Mouse (Mus musculus) olfactory bulb, adult 2 months (tissue): ENCODE measurements at regions not wholly inside any gene's neighbourhood (a gene's known extent, or its start where the extent isn't known, plus 50 kb on each side); places are given as distances from the start of the nearest gene placed in this dataset.

Experiments used
- CTCF ChIP-seq: fragments of 200-500 bp; IDR thresholded peaks from 2 replicates; pipeline ENCODE4 v1.5.1; 2012; ENCODE audit warnings: low read depth, mild to moderate bottlenecking, low read length, moderate library complexity; ENCODE audit not compliant: insufficient read depth
- POLR2A ChIP-seq: fragments of 200-500 bp; IDR thresholded peaks from 2 replicates; pipeline ENCODE4 v1.6.1; 2012; ENCODE audit warnings: mild to moderate bottlenecking, low read depth, low read length, moderate library complexity; ENCODE audit not compliant: insufficient read depth

GRCm38 (mm10) chr14:48358487-48359159 lies 87.3 kb upstream of the Tmem260 start:
- TF ChIP-seq CTCF (no peak; the same call in 1 of the 2 replicates), POLR2A (no peak)
